Mouse (Mus musculus) liver, embryonic 14.5 days (tissue): Measurements from ENCODE around the gene Ilk.

Source experiments
- CTCF ChIP-seq: IDR thresholded peaks from 2 replicates; pipeline ENCODE4 v1.5.1; 2016; ENCODE audit warnings: antibody characterized with exemption, low read depth, control low read depth
- EP300 ChIP-seq: IDR thresholded peaks from 2 replicates; pipeline ENCODE4 v1.6.1; 2016; ENCODE audit warnings: antibody characterized with exemption, low read depth

GRCm38 (mm10) chr7:105762517-105763270 lies 26.3 kb downstream of the Ilk start:
- TF ChIP-seq CTCF: no peak
- no peak for TF ChIP-seq EP300
